Mouse (Mus musculus) myocyte (in vitro differentiated cells): ENCODE data around the gene Kcnn3.

Experiments
- MAX ChIP-seq: IDR thresholded peaks from one replicate; pipeline ENCODE4 v1.6.1; 2011; ENCODE audit warnings: low read depth, mild to moderate bottlenecking, control low read depth
- TCF3 ChIP-seq: IDR thresholded peaks from one replicate; pipeline ENCODE4 v1.6.1; 2011; ENCODE audit warnings: low read depth, control low read depth; ENCODE audit not compliant: insufficient read length

DNA sequence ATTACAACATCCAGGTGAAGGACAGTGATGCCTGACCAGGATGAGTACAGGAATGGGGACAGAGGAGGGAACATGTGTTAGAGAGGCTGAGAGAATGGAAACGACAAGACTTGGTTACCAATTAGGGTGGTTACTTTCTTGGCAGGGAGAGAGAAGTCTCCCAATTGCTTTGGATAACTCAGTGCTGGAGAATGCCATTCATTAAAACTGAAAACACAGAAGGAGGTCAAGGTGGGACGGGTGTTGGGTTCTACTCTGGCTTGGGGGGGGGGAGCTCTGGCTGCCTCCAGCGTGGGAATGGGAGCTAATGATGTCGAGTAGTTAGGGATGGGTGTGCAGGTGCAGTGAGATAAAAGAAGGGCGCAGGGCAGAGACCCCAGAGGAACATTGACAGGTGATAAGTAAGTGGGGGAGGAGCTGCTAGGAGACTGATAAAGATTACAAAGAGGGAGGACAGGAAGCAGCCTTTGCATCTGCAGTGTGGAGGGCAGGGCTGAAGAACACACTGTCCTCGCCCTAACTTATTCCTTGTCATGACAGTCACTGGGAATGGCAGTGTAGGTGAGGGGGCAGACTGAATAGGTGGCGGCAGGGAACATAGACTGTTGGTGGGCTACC is 49.9 kb downstream of the Kcnn3 start:
- no peak for TF ChIP-seq MAX
- no peak for TF ChIP-seq TCF3
